Mouse (Mus musculus) liver, adult (tissue): ENCODE measurements around the gene C8g.

Experiments used
- GATA4 ChIP-seq: IDR thresholded peaks from 2 replicates; pipeline ENCODE4 v1.6.1; 2014; ENCODE audit warnings: mild to moderate bottlenecking, low read length; ENCODE audit not compliant: insufficient replicate concordance

Gene C8g

GRCm38 (mm10) chr2:25487965-25488670 is 13.4 kb downstream of the C8g start:
- TF ChIP-seq GATA4: no peak

- peak; percentile 72; the same call in 1 of the 2 replicates for TF ChIP-seq GATA4
Observed at GRCm38 (mm10) chr2:25484901-25485647, 16.4 kb downstream of the C8g start.

GRCm38 (mm10) chr2:25482969-25483368 is 18.6 kb downstream of the C8g start:
- no peak for TF ChIP-seq GATA4

- TF ChIP-seq GATA4: no peak
Observed at GRCm38 (mm10) chr2:25480541-25480940, 21.0 kb downstream of the C8g start.

- no peak for TF ChIP-seq GATA4
Observed at GRCm38 (mm10) chr2:25479551-25480311, 21.8 kb downstream of the C8g start.

GRCm38 (mm10) chr2:25477967-25478675 is 23.4 kb downstream of the C8g start:
- no peak for TF ChIP-seq GATA4

- no peak for TF ChIP-seq GATA4
Observed at GRCm38 (mm10) chr2:25477541-25477940, 24.0 kb downstream of the C8g start.

- TF ChIP-seq GATA4: peak; percentile 43; the same call in 1 of the 2 replicates
Observed at GRCm38 (mm10) chr2:25472550-25472949, 29.0 kb downstream of the C8g start.

- no peak for TF ChIP-seq GATA4
Observed at GRCm38 (mm10) chr2:25469969-25470368, 31.6 kb downstream of the C8g start, which contains the start of gene Ptgds. Gene Ptgds, minus strand, starts transcription at chr2:25470046.

- no peak for TF ChIP-seq GATA4
Observed at GRCm38 (mm10) chr2:25468962-25469915, 32.3 kb downstream of the C8g start.

GRCm38 (mm10) chr2:25467606-25468303 is 33.8 kb downstream of the C8g start:
- no peak for TF ChIP-seq GATA4

- TF ChIP-seq GATA4: no peak
Observed at GRCm38 (mm10) chr2:25465816-25466635, 35.5 kb downstream of the C8g start.
